ENCODE assay signal across 8 mouse cellular contexts in genomic region chr16:50528677-50529510, GRCm38 (mm10).
DNase-seq lines count a peak whose midpoint lies in the region; ATAC-seq lines count a peak whose summit lies in the region.

No protein-coding gene starts in this region.

- peak; percentile 56 for ATAC-seq in megakaryocyte, adult 5-6 weeks (ENCODE audit: poor library complexity, severe bottlenecking)

- peak; percentile 48 for DNase-seq in WW6 (ENCODE audit: low read depth, low spot score)
- DNase-seq in cerebellum, postnatal 4 days (ENCODE audit: low spot score in 2 of 2), result peak; percentile 26 to 60
- peak; percentile 12 to 52 for DNase-seq in gastrocnemius, adult 8-10 months (ENCODE audit: low spot score in 2 of 2)
- peak; percentile 75 for DNase-seq in induced T-regulatory cell, adult 2 months (ENCODE audit: low read depth)
- DNase-seq in left cerebral cortex, adult 8-10 months (ENCODE audit: low spot score in 2 of 2), result peak; percentile 46 to 58
- DNase-seq in right cerebral cortex, postnatal 10 days (ENCODE audit: low spot score in 2 of 2), result peak; percentile 69 to 75
- DNase-seq in urinary bladder, postnatal 14 days (ENCODE audit: low spot score), result peak; percentile 81

Comparison
In these comparisons a context has a peak if more than half of its experiments do, and no peak if none do; other contexts are left out.
1. Peak in every context shown above with its lines: DNase-seq and ATAC-seq.